Mouse (Mus musculus) adrenal gland, postnatal 36 days (tissue): ENCODE measurements around the gene Gbp5. TPM values are rescaled to one million over a fixed set of nuclear protein-coding genes. Genes with fewer than 3 reads are reported as not detected.
"Not testable (repeated sequence)": the region's sequence is repeated elsewhere in the genome, so short reads cannot be mapped to it uniquely, and the experiment has no call there.

Source experiments
- DNase-seq, 2 experiments: peaks; one replicate each; pipeline ENCODE4 v3.0.0; 2021; ENCODE audit warnings: mixed read lengths in 1 of 2
- total RNA-seq, 2 experiments: library from RNA; stranded (reverse); gene quantifications; 2 replicates each; pipeline ENCODE4 v1.2.3; 2021

Gene Gbp5
- total RNA-seq, 2 experiments from 2014 or later = 3.8 to 4.3 TPM

DNA sequence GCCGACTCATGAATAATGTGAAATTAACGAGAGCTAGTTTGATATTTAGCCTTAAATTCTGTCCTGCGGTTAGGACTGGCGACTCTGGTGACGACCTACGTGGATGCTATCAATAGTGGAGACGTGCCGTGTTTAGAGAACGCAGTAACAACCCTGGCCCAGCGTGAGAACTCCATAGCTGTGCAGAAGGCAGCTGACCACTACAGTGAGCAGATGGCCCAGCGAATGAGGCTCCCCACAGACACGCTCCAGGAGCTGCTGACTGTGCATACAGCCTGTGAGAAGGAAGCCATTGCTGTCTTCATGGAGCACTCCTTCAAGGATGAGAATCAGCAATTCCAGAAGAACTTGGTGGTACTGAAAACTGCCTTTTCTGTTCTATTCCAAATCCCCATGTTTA is 49.0 kb downstream of the Gbp5 start:
- DNase-seq = not testable (repeated sequence)

DNA sequence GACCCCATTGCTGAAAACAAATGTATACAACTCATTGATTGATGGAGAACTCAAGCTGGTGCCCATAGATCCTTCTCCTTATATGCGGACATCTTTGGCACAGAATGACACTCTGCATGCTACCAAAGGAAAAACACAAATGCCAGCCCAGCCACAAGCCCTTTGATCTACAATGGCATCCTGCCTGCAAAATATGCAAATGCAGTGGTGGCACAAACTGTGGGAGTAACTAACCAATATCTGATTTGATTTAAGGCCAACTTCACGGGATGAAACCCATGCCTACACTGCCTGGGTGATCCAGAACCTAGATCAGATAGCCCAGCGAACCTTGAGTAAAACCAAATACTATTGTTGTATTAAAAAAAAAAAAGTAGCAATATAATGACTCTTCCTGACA is 52.9 kb downstream of the Gbp5 start:
- DNase-seq = peak in 1 of 2 experiments; percentile 7

DNA sequence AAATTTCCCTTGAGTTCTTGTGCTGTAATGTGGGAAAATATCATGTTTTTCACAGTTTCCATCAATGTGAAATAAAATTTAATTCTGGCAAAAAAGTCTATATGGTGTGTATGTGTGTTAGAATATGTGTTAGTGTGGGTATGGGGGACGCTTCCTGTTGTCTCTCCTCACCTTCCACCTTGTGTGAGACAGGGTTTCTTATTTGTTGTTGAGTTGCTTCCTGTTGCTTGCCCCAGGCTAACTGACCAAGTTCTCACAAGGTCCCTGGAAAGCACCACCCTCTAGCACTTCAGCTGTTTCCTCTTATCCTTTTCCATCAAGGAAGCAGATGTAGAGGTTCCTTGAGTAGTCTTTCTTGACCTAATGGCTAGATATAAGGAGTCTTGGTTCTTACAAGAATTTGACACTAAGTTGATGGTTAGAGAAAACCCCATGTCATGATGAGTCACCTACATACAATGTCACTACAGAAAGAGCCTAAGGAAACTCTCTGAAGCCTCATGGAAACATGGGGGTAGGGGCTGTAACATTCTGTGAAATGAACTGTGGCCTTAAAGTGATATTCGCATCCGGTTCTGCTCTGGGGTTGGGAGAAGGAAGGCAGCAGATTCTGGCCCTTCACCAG is 56.4 kb downstream of the Gbp5 start:
- DNase-seq = no peak

GRCm38 (mm10) chr3:142554601-142555000 is 60.8 kb downstream of the Gbp5 start:
- DNase-seq = no peak

GRCm38 (mm10) chr3:142555623-142556022 is 61.8 kb downstream of the Gbp5 start:
- no peak for DNase-seq

DNA sequence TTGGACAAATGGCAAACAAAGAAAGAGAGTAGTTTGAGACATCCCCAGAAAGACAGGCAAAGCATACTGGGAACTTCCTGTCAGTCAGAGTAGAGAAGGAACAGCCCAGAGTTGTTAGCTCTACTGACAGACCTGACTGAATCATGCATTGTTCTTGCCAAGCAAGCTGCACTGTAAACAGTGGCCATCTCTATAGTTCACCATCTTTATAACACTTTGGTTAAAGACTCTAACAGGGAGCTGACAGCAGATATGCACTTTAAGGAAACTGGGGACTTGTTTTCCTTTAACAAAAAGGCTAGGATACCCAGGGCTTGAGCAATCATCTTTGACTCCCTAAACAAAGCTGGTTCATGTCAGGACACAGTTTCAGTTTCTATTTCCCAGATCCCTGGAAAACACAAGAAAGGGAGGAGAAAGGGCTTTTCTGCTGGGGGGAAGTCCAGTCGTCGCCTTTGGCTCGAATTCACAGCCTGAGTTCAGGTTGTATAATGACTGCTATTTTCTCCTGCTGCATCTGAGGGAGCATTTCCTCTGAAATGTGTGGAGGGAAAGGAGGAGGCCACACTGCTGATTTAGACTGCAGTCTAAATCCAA is 66.0 kb downstream of the Gbp5 start, which contains the start of gene Gbp3:
Gene Gbp3 (plus strand): TSS at position 395 of the 597 bp plus-strand sequence.
- peak; percentile 10 to 45 for DNase-seq

- DNase-seq = peak; percentile 92 to 93
Measured at GRCm38 (mm10) chr3:142560296-142560948, 66.6 kb downstream of the Gbp5 start.

DNA sequence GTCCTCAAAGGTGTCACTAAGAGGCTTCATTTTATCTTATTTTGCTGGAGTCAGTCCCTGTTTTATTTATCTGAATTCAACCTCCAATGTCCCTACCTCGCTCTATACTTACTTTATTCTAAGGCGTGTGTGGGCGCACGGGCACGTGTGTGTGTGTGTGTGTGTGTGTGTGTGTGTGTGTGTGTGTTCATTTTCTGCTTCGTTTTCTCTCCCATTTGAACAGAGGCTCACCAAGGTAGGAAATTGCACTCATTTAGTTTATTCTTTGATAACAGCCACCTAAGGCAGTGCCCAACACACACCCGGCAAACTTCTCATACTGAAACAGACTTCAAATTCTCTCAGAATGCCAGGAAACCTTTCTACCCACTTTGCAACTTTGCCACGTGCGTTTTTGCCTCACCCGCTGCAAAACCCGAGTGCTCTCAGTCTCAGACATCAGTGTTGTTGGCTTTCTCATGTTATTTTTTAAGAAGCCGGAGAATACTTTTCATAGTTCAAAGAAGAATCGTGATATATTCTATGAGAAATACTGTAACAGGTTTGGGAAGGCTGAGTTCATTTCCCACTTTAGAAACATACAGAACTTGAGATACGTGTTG is 67.4 kb downstream of the Gbp5 start:
- no peak for DNase-seq

- no peak for DNase-seq
Measured at GRCm38 (mm10) chr3:142561666-142562065, 67.9 kb downstream of the Gbp5 start.

GRCm38 (mm10) chr3:142567490-142567889 is 73.7 kb downstream of the Gbp5 start:
- not testable (repeated sequence) for DNase-seq

DNA sequence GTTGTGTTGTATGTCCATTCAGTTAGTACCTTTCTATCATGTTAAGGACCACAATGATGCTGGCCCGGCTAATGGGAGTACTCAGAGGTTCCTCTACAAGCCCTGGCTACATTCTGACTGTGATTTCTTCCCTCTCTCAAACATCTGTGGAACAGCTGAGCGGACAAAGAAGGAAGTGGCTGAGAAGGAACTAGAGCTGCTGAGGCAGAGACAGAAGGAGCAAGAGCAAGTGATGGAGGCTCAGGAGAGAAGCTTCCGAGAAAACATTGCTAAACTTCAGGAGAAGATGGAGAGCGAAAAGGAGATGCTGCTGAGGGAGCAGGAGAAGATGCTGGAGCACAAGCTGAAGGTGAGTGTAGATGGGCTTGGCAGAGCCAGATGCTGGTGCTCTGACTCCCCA is 77.0 kb downstream of the Gbp5 start:
- no peak for DNase-seq

Other genes starting within 250 kb of the Gbp5 start
- 10 to 100 TPM; 58.1 to 75.7 TPM for gene Pdlim5, start 98.3 kb upstream of the Gbp5 start, total RNA-seq
- gene Gbp7, start 36.4 kb downstream of the Gbp5 start, total RNA-seq = 10 to 100 TPM; 14.4 to 20.2 TPM
- gene Gbp3, start 66.0 kb downstream of the Gbp5 start, total RNA-seq = 10 to 100 TPM; 11.4 to 11.8 TPM
- gene Gbp2b, start 100.9 kb downstream of the Gbp5 start, total RNA-seq = under 1 TPM; 0.20 to 0.26 TPM
- gene Gbp2, start 126.6 kb downstream of the Gbp5 start, total RNA-seq = 10 to 100 TPM; 14.2 to 20.9 TPM
- gene Kyat3, start 207.1 kb downstream of the Gbp5 start, total RNA-seq = 10 to 100 TPM; 15.7 to 36.3 TPM